Mouse (Mus musculus): ENCODE measurements around the gene Farp1.

The Farp1 gene

DNA sequence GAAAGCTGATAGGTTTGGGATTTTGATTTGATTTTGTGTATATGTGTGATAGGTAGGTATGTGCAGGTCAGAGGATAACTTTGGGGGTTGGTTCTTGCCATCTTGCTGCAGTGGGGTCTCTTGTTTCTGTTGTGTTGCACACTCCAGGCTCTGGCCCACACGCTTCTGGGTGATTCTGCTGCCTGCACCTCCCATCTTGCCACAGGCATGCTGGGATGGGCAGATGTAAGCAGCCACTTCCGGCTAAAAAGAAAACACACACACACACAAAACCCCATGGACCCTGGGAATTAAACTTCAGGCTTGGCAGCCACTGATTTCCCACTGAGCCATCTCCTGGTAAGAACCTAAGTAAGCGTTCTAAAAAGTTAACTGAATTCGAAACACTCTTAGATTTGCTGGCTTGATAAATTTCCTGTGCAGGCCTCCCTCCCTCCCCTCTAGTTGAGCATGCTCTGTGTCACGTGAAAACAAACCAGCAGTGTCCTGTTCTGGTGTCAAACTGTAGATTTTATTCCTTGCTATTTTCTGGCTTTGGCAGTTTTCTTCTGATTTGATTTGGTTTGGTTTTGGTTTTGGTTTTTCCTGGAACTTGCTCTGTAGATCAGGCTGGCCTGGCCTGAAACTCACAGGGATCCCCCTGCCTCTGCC lies 226.4 kb downstream of the Farp1 start:
- no peak for DNase-seq (ENCODE audit: low spot score in 2 of 2)

DNA sequence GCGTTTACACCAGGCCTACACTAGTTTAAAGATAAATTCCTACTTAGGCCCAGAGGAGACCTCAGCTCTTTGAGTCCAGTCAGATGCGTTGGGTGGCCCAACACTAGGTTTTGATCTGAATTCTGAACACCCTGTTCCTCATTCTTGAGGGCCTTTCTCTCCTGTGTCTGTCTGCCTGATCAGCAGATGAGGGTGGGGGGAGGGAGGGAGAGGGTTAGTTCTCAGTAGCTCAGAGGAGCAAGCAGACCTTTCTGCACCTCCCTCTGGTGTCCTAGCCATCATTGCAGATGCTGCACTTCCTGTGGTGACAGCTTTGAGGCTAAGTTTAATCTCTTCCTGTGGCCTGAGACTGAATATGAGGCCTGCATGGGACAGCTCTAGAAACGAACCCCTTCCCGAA lies 227.6 kb downstream of the Farp1 start:
- DNase-seq (ENCODE audit: low spot score in 2 of 2) = no peak

DNA sequence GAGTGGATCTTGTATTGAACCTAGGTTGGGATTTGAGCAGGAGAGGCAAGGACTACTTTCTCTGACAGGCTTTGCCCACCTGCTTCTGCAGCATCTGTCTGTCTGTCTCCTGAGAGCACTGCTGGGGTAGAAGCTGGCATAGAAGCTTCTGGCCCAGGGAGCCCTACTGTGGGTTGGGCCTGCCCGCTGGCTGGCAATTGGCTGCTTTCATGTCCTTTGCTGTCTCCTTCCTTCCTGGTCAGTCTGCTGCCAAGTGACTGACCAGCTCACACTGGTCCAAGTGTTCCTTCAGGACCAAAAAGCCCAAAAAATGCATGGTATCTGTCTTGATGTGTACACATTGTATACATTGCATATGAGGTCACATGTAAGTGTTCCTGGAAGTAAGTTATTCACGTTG lies 228.9 kb downstream of the Farp1 start:
- no peak for DNase-seq (ENCODE audit: low spot score in 2 of 2)

DNA sequence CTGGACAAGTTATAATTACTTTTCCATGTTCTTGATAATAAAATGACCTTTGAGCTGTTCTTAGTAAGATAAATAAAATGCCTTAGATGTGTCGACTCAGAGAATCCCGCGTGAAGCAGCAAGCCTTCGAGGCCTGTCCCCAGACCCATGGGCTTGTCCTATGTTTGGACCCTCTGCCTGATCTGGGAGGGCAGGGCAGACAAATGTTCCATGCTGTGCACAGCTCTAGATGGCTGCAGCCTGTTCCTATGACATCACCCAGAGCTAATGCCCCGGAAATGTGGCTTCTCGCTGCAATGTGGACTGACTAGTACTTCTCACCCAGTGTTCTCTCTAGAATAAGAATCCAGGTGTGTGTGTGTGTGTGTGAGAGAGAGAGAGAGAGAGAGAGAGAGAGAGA lies 229.5 kb downstream of the Farp1 start:
- no peak for DNase-seq (ENCODE audit: low spot score in 2 of 2)

DNA sequence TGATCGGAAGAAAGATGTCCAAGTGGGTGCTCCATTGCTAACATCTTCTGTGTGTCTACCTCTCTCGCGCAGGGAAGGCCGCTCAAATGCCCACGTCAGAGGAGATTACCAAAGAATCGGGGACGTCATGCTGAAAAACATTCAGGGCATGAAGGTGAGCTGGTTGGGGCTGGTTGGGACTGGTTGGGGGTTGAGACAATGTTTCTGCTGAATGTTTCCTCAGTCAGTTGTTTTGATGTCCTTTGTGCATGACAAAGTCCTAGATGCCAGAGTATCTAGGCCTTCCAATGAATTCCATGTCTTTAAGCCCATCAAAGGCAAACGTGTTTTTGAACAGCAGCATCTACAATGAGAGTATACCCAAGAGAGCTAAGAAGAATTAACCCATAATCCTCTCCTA lies 232.8 kb downstream of the Farp1 start:
- no peak for DNase-seq (ENCODE audit: low spot score in 2 of 2)

DNA sequence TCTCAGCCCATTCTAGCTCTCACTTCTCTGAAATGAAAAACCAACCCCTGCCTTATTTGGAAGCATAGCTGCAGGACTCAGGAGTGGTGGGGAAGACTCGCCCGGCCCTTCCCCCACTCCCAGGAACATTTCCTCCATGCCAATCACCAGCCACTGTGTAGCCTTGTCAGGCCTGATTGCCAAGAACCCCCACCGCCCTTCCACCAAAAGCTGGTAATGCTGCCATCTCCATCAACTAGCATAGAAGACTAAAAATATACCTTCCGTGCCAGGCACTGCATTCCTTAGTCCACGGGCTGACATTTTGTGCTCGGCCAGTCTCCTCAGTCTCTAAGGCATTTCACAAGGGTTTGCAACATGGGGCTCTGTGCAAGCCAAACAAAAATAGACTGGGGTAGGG lies 235.5 kb downstream of the Farp1 start:
- no peak for DNase-seq (ENCODE audit: low spot score in 2 of 2)

DNA sequence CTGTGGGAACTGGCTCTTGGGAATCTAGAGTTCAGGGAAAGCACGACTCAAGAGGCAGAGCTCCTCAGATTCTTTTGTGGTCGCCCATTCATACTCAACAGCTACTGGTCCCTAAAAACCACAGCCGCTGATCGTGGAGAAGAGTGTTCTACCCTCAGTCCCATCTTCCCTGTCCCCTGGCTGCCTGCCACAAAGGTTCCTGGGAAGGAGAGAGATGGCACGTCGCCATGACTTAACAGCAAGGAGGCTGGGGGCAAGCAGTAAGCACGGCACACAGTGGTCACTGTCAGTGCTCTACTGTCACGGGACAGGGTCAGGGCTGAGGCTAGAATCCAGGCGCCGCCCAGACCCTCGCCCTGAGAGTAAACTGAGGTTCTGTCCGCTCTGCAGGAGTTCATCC lies 240.0 kb downstream of the Farp1 start:
- no peak for DNase-seq (ENCODE audit: low spot score in 2 of 2)

DNA sequence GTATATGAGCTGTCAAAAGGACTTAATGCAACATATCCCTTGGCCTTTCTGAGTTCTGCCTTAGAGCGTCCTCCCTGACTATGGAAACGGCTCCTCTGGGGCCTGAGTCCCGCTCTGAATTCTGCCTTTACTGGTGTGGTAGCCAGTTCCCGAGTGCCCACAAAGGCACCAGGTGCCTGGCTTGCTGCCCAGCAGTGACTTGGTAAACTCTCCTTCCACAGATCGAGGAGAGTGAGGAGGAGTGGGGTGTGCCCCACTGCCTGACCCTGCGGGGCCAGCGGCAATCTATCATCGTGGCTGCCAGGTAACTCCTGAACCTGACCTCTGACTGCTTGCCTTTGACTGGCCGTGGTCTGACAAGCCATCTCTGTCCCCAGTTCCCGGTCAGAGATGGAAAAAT lies 241.0 kb downstream of the Farp1 start:
- no peak for DNase-seq (ENCODE audit: low spot score in 2 of 2)

DNA sequence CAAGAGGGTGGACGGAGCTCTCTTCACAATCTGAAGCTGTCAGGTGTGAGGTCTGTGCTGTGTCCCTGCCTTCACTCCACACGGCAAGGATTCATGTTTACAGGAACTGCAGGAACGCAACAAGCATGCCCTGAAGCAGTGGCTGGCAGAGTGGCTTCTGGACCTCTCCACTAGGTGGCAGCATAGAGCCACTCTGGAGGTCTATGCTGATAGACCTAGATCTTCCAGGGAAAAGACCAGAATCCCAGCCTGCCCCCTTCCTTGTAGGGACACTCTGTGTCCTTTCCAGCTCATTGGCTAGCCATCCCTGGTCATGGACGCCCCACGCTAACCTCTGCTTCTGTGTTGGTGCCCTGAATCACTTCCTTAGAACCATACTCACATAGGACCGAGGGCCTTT lies 244.1 kb downstream of the Farp1 start:
- DNase-seq (ENCODE audit: low spot score in 2 of 2) = peak; percentile 71 to 82

DNA sequence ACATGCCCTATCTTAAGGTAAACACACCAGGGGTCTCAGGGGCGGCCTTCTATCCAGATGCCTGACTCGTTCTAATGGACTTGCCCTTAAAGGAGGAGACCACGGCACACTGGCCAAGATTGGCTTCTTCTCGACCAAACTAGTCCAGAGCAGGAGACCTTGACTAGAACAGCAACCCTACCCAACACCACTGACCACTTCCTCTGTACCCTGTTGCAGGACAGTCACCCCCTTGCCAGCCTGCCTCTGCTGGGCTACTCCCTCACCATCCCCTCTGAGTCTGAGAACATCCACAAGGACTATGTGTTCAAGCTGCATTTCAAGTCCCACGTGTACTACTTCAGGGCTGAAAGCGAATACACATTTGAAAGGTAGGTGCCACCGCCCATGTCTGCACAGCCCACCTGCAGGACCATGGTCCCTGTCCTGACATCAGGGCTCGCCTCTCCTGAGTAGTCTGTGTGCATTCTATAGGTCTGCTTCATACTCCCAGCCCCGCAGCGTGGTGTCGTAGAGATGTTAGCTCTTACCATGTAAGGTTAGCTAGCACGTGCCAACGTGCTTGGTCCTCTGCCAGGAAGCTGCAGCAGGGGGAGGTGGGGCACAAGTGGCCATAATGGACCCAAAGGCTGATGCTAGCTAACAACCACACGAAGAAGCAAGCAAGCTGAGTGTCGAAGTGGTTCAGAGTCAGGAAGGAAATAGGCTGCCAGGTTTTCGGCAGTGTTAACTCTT lies 245.8 kb downstream of the Farp1 start:
- DNase-seq (ENCODE audit: low spot score in 2 of 2) = no peak

DNA sequence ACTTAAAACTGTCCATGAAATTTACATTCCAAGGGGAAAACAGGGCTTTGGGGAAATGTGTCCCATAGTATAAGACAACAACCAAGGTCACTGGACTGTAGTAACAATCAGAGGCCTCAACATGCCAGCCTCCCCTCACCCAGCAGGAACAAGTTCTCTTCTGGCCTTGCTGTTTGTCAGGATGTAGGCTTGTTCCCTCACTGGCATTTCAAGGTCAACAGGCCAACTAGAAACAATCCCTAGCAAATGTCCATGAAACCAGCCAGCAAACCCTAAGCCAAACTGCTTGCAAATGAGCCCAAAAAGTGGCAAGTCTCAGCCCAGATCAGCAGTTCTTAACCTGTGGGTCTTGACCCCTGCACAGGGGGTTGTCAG lies 246.3 kb downstream of the Farp1 start:
- DNase-seq (ENCODE audit: low spot score in 2 of 2) = no peak

DNA sequence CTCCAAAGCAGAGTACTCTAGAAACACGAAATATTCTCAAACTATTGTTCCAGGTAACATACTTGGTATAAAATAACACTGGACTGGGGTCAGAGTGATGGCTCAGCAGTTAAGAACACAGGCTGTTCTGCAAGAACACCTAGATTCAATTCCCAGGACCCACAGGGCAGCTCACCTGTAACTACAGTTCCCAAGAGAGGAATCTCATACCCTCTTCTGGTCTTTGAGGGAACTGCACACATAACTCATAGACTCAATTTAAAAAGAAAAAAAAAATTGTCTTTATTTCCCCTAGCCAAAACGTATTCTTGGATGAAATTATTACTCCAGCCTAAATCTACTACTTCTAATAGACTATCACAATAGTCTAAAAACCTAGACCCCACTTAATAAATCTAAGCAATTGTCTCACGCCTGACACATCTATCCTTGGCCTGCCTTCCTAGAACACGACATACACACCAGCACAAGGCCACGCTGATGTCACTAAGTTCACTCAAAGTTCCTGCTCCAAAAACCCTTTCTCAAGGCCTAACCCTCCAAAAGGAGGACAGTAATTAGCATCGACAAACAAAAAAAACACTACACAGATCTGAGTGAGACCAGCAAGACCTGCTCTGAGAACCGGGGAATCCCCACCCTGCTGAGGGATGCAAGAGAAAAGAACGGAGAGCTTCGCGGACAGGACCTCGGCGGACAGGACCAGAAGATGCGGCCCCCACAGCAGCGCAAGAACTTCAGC lies 250.6 kb downstream of the Farp1 start:
- no peak for DNase-seq (ENCODE audit: low spot score in 2 of 2)

DNA sequence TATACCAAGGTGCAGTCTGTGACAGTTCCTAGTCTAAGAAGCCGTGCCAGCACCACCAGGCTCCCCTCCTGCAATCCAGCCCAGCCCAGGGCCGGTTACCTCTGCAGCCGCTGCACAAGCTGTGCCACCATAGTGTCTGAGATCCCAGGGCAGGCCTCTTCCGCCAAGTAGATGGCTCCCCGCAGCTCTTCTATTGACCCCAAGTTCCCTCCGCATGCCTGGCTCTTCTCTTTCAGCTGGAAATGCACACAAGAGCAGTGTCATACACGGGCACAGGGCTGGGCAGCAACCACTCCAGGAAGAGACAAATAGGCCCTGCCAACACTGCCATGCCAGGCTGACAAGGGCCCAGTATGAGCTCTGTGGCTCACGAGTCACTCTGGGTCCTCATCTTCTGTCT lies 256.9 kb downstream of the Farp1 start:
- no peak for DNase-seq (ENCODE audit: low spot score in 2 of 2)

DNA sequence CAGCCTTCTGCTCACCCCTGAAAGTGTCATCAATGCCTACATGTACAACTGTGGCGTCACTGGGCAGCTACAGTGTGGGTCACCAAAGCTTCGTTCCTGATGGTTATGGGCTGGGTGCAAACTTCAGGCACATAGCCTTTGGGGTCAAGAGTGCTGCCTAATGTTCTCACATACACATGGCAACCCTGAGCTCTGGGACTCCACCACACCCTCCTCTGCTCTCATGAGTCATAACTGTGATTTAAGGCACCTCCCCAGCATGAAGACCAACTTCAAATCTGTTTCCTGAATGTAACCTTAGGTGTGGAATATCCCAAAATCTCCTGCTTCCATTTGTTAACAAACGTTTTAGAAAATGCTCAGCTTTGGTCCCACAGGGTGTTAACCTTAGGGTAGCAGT lies 257.4 kb downstream of the Farp1 start:
- DNase-seq (ENCODE audit: low spot score in 2 of 2) = no peak

DNA sequence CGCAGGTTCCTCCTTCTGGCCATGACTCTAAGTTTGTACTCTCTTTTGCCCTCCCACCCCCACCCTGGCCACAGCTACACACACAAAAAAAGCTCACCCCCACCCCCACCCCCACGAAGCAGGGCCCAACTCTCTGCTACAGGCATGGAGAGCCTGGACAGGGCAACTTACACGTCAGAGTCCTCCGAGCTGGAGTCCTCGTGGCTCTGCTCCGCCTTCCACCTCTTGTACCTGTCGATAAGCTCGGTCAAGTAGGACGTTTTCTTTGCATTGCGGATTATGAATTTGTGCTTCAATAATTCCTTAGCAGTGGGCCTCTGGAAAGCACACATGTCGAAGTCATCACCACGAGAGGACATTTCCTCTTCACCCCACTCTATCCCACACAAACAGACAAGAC lies 259.5 kb downstream of the Farp1 start:
- DNase-seq (ENCODE audit: low spot score in 2 of 2) = no peak

DNA sequence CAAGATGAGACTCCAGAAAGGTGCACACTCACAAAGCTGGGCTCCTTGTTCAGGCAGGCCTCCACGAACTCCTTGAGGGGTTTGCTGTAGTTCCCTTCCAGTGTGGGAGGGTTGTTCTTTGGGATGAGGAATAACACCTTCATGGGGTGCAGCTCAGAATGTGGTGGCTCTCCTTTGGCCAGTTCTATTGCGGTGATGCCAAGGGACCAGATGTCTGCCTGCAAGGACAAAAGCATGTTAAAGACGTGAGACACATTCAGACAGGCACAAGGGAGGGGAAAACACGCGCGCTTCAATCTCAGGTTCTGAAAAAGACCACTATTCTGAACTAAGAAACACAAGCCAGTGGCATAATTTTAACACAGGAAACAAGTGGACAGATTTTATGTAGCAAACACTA lies 262.1 kb downstream of the Farp1 start:
- DNase-seq (ENCODE audit: low spot score in 2 of 2) = no peak

DNA sequence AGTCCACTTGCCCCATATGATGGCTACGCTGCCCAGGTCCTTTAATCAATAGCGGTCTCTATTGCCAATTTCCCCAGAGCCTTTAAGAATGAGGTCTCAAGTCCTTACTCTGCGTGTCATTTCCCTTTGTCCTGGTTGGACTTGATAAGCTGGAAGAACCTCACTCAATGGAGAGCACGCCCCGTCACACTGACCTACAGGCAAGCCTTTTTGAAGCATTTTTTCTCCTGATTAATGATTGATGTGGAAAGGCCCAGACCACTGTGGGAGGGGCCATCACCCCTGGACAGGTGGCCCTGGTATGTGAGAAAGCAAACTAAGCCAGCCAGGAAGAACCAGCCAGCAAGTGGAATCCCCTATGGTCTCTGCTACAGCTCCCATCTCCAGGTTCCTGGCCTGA lies 263.5 kb downstream of the Farp1 start:
- DNase-seq (ENCODE audit: low spot score in 2 of 2) = no peak

DNA sequence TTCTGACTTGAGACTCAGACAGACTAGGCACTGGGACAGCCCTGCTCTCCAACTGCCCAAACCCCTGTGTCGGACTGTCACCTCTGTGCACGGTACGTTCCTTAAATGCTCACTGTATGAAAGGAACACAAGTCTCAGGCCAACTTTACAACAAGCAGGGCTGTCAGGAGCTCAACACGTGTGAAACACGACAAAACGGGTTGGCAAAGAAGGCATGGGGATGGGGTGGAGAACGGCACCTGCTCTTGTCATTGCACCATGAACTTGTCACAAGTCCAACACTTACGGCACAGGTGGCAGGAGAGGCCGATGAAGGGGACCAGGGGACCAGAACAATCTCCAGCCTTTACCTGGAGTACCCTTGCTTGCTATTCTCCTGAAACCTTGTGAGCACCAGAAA lies 264.1 kb downstream of the Farp1 start:
- DNase-seq (ENCODE audit: low spot score in 2 of 2) = no peak

DNA sequence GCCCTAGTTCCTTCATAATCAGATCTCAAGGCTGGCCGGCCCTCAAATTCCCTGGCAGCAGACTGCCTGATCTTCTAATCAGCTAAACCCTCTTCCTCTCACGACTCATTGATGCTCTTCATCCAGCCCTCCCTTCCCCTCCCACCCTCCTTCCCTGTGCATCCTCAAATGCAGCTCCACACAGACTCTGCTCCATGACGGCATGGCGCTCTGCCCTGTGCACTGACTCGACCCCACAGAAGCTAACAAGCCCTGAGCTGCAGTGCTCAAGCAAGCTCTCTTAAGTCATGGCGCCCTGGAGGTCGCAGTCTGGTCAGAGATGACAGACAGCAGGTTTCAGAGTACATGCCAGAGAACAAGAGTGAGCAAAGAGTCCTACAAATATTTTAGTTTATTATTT lies 269.5 kb downstream of the Farp1 start:
- DNase-seq (ENCODE audit: low spot score in 2 of 2) = no peak

DNA sequence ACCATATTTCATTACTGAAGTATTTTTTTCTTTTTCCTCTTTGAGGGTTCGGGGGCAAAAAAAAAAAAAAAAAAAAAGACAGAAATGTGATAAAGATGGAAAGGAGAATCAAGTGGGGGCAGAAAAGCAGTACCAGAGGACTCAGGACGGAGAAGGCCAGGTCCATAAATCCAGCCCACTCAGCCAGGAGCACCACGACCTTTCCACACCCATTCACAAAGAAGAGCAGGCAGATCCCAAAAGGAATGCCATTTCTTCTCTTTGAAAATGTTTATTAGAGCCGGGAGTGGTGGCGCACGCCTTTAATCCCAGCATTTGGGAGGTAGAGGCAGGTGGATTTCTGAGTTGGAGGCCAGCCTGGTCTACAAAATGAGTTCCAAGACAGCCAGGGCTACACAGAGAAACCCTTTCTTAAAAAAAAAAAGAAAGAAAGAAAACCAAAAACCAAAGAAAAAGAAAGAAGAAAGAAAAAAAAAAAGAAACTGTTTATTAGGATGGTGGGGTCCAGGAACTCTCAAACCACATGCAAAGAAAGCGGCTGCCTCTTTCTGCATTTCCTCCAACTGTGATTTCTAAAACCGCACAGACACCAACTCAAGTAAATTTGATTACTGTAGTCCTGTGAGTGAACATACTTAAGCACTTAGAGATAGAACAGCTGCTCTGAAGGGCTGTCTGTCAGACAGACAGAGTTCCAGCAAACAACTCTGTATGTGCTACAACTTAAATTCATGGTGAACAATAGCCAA lies 270.5 kb downstream of the Farp1 start:
- no peak for DNase-seq (ENCODE audit: low spot score in 2 of 2)

DNA sequence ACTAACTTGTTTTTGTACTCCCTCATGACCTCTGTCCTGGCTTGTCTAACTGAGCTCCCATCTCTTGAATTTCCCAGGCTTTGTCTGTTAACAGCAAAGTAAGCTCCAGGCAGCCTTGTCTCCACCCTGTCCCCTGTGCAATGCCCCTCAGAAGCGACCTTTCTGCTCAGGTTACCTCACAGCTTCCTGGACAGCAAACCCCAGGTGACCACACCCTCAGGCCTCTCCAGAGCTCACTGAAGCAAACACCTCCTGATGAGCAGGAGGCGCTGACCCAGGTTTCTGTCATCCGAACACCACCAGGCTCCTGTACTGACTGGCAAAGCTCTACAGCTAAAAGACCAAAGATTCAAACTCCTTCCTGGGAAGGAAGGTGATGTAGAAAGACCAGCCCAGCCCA lies 274.9 kb downstream of the Farp1 start:
- no peak for DNase-seq (ENCODE audit: low spot score in 2 of 2)

DNA sequence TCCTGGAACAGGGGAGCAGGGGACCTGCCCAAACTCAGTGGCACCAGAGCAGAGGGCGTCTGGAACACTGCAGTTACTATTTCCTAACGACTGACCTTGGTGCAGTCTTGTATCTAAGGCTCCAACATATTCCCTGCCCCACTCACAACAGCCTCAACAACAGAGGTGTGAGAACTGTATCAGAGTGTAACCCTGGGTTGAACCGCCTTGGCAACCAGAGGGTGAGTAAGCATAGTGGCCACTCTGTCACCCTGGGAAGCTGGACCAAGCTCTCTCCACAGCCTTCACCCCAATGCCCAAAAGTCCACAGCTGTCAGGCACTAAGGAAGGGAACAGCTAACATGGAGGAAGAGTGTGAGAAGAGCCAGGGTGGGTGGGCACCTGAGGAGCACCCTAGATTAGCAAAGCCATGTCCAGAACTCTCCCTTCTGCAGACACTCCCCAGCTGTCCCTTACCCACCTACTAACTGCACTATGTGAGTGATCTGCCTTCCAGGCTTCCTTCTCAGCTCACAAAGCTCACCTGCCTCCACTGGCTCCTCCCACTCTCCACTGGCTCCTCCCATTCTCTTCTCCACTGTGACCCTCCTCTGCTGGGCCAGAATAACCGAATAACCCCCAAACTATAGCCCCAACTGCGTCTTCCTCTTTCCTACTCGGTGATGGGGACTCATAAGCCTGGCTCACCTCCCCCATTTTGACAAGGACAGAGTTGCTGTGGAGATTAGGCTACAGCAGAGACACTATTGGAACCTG lies 275.5 kb downstream of the Farp1 start:
- no peak for DNase-seq (ENCODE audit: low spot score in 2 of 2)

Data from urinary bladder, postnatal 36 days (tissue).